Mouse (Mus musculus) cortical plate, adult 2 months (tissue): ENCODE measurements around the gene Mia. TPM values are rescaled to one million over a fixed set of nuclear protein-coding genes. Genes with fewer than 3 reads are reported as not detected.

Experiments used
- H3K27ac ChIP-seq: fragments of 200-500 bp; 2 replicates; pipeline ENCODE4 v1.5.1; 2012; ENCODE audit warnings: low read length, control low read depth, inconsistent platforms; ENCODE audit not compliant: insufficient read depth
- H3K4me1 ChIP-seq: fragments of 200-500 bp; 2 replicates; pipeline ENCODE4 v1.6.1; 2011; ENCODE audit warnings: low read length; ENCODE audit not compliant: control insufficient read depth, insufficient read depth
- H3K4me3 ChIP-seq: fragments of 200-500 bp; 2 replicates; pipeline ENCODE4 v1.5.1; 2011; ENCODE audit warnings: mild to moderate bottlenecking, low read length, control low read depth; ENCODE audit not compliant: insufficient read depth
- CTCF ChIP-seq: fragments of 200-500 bp; IDR thresholded peaks from 2 replicates; pipeline ENCODE4 v1.5.1; 2011; ENCODE audit warnings: mild to moderate bottlenecking, control low read depth, low read length; ENCODE audit not compliant: insufficient read depth; ENCODE audit errors: extremely low read depth
- POLR2A ChIP-seq: fragments of 200-500 bp; IDR thresholded peaks from 2 replicates; pipeline ENCODE4 v1.6.1; 2011; ENCODE audit warnings: mild to moderate bottlenecking, low read length, control low read depth; ENCODE audit not compliant: insufficient read depth; ENCODE audit errors: extremely low read depth
- polyA plus RNA-seq: library from polyadenylated mRNA; depleted of rRNA; stranded (reverse); fragments of >200 nt; gene quantifications from 2 replicates; pipeline ENCODE4 v1.2.3, GENCODE M21; 2012

Mia gene
- polyA plus RNA-seq, 1 experiment, result 7.7 TPM

DNA sequence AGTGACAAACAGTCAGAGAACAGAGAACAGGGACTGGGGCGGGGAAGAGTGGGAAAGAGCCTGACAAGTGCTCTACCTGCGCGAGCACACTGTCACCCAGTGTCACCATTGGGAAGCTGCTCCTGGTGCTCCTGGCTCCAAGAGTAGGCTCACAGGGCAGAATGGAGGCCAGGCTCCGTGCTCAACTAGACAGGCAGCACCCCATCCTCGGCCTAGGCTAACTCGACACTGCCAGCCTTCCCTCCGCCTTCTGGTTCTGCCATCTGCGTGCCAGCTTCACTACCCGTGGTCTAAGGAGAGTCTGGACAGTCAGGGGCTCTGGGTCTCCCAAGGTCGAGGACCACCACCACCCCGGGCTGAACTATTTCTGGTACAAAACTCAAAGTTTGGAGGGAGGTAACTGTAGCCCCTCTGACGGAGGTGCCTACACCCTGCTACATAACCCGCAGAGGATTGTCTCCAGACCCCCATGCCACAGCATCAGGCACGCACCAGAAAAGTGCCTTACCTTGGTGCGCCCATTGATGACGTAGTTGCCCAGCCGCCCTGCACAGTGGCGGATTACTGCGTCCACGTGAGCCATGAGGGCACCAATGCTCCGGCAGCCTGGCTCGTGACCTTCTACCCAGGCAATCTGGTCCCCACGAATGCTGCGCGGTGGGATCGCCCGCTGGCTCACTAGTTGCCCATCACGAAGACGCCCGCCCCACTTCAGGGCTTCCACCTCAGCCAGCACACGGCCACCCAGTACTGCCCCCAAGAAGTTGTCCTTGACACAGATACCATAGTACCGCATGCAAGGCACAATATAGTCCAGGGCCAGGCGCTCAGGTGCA lies 16.6 kb downstream of the Mia start:
- 0 out of 2 replicates have a peak overlapping the region, but pooled peaks have one; percentile 22 for H3K27ac ChIP-seq

DNA sequence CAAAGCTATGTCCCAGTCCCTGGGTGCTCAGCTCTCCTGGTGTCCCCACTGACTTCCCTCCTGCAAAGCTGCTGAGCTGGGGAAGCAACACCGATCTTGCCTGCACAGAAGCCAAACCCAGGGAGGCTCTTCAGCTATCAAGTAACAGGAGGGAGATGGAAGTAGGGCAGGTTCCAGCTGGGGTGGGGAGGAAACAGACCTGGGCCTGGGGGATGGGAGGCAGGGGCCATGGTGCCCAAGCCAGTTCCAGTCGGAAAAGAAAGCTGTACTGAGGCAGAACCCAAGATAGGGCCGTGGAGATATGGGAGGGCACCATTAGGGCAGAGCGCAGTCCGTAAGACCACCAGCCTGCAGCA lies 17.5 kb downstream of the Mia start:
- peaks cover 17% of the 10 kb centered on the region; the same call in 1 of the 2 replicates for H3K4me1 ChIP-seq
- TF ChIP-seq CTCF (no peak), POLR2A (no peak)
- H3K27ac ChIP-seq, result no peak overlapping the region
- peak overlapping the region; percentile 97; the same call in 1 of the 2 replicates for H3K4me3 ChIP-seq

More for the DNA sequence above, 16.6 kb downstream of the Mia start:
- H3K4me1 ChIP-seq, result peaks cover 17% of the 10 kb centered on the region; the same call in 1 of the 2 replicates
- peak overlapping the region; percentile 97 for H3K4me3 ChIP-seq
- TF ChIP-seq POLR2A (no peak), CTCF (no peak)

DNA sequence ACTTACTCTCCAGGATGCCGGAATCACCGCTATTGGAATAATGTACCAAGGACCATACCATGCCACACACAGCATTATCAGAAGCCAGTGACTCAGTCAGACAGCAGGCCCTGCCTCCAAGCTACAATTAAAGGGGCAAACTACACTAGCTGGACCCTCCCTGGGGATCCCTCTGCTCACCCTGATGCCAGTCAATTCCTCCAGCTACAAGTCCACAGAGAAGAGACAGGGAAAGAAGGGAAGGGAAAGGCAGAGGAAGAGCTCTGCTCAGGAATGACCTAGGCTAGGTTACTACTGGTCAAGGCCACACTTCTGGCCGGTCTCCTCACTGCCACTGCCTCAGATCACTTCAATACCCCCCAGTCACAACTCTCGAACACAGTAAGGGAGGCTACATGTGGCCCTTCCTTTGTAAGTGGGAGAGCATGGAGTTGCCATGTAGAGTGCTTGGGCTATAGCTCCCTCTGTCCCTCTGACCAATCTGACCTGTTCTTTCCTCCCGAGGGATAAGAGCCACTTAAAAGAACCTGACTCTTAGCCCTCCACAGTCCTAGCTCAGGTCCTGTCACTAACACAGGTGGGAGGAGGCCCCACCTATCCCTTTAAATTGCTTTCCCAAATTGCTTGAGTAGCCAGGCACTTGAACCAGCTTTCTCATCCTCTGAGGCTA lies 18.0 kb downstream of the Mia start:
- no peak overlapping the region for H3K27ac ChIP-seq
- H3K4me3 ChIP-seq, result peak overlapping the region; percentile 97; the same call in 1 of the 2 replicates
- H3K4me1 ChIP-seq, result peaks cover 17% of the 10 kb centered on the region; the same call in 1 of the 2 replicates
- TF ChIP-seq POLR2A (no peak), CTCF (no peak)

DNA sequence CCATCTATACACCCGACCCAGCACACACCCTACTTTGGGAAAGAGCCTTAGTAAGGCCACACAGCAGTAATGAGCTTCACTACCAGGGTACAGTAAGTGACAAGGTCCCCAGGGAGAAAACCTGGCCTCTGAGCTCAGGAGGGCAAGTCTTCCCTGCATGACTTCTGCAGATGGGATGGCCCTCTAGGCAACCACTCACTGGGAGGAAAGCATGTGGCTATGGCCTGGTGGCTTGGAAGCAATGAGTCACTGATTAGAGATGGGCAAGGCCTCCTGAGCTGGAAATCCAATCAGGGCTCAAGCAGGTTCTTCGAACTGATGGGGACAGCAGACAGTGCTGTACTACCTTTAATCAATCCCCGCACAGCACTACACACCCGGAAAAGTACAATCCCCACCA lies 19.2 kb downstream of the Mia start:
- TF ChIP-seq CTCF, result no peak
- no peak for TF ChIP-seq POLR2A
- Histone ChIP-seq H3K27ac (no peak overlapping the region), H3K4me3 (no peak overlapping the region), H3K4me1 (peaks cover 14% of the 10 kb centered on the region; the same call in 1 of the 2 replicates)

DNA sequence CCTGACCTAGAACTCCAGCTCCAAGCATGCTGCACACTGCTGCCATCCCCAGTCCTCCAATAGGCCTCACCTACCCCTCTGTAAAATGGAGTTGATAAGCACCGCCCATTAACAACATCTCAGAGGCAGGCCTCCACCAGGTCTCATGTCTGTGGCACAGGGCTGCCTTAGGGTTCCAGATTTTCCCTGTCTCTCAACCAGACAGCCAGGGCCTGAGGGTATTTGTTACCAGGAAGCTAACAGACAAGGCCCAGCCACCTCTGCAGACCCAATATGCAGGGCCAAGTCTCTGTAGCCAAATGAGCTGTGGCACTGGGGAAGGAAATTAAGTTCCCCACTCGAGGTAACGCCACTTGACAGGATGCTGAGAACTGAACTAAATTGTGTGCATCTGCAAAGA lies 20.0 kb downstream of the Mia start:
- Histone ChIP-seq H3K27ac (no peak overlapping the region), H3K4me1 (peaks cover 14% of the 10 kb centered on the region; the same call in 1 of the 2 replicates)
- TF ChIP-seq CTCF (no peak), POLR2A (no peak)

DNA sequence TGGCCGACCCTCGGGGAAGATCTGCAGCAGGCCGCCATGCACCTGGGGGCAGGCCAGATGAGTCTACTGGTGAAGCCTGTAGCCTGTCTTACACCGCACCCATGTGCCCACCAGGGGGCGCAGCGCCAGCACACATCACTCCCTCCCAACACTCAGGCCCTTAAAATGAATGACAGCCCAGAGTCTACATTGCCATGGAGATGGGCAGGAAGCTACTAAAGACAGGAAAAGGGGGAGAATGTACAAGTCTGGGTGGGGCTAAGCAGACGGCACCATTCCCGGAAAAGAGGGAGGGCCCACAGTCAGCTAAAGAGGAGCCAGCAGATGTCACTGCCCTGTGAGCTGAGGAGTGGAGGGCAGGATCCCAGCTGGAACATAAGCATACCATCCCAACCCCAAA lies 21.1 kb downstream of the Mia start:
- Histone ChIP-seq H3K4me3 (no peak overlapping the region), H3K27ac (no peak overlapping the region), H3K4me1 (peaks cover 16% of the 10 kb centered on the region; the same call in 1 of the 2 replicates)
- TF ChIP-seq CTCF (peak; percentile 78), POLR2A (no peak)

More for the DNA sequence above, 20.0 kb downstream of the Mia start:
- H3K4me3 ChIP-seq, result no peak overlapping the region

DNA sequence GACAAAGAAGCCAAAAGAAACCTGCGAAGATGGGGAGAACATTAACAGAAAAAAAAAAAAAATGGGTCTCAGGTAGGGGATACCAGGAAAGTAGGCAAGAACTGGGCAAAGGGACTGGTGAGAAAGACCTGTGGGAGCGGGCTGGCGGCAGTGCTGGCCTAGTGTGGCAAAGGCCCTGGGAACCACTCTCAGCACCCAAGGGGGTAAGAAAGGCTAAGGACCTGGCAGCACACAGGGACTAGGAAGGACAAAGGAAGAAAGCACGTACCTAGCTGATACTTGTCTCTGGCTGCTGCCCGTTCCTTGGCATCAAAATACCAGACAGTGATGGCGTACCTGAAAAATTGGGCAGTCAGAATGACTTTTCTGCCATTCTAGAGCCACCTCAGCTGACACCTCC lies 21.7 kb downstream of the Mia start:
- peaks cover 14% of the 10 kb centered on the region; the same call in 1 of the 2 replicates for H3K4me1 ChIP-seq
- TF ChIP-seq POLR2A (no peak), CTCF (no peak)
- H3K4me3 ChIP-seq, result no peak overlapping the region
- H3K27ac ChIP-seq, result no peak overlapping the region

DNA sequence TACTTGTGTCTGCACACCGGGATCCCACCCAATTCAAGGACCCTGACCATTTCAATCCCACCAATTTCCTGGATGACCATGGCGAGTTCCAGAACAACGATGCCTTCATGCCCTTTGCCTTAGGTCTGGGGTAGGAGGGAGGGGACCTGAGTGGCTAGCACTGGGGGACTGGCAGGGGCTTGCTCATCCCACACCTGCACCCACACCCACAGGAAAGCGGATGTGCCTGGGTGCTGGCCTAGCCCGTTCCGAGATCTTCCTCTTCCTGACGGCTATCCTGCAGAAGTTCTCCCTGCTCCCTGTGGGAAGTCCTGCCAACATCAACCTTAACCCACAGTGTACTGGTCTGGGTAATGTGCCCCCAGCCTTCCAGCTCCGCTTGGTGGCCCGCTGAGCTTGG lies 22.8 kb downstream of the Mia start:
- Histone ChIP-seq H3K4me1 (peaks cover 12% of the 10 kb centered on the region; the same call in 1 of the 2 replicates), H3K27ac (no peak overlapping the region), H3K4me3 (no peak overlapping the region)
- TF ChIP-seq POLR2A (no peak), CTCF (no peak)

DNA sequence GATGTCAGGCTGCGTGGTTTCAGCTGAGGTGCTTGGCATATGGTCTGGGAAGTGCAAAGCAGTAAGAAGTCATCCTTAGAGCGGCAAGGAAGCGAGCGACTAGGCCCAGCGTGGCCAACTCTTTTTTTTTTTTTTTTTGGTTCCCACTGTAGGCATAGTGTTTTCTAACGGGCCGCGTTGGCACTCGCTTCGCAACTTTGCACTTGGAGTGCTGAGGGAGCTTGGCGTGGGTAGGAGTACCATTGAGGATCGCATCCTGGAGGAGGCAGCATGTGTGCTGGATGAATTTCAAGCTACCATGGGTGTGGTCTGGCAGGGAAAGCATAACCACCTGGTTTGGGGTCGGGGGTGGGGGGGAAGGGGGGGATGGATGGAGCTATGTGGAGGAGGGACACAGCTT lies 25.0 kb downstream of the Mia start:
- Histone ChIP-seq H3K27ac (no peak overlapping the region), H3K4me1 (peaks cover 7% of the 10 kb centered on the region; the same call in 1 of the 2 replicates)
- TF ChIP-seq POLR2A (no peak), CTCF (no peak)

DNA sequence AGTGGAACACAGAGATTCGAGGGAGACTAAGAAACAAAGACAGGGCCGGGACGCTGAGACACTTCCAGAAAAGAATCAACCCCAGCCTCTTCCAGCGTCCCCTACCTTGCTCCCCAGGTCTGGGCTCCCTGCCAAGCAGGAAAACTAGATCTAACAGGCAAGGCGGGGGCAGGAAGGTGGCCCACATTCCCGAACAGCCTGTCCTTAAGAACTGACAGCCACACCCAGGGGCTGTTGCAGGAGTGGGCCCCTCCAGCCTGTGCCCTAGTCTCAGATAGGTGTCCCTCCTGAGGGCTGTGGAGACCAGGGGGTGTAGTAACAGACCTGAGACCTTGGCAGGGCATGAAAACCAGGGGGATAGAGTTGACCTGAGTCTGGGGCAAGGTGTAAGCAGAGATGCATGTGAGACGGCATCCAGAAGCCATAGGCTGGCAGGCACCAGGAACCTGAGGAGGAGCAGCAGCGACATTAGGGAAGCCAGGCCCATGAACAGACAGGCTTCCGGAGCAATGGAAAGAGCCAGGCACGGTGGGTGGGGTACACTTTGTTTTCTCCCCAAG lies 27.7 kb downstream of the Mia start, which contains the start of gene Cyp2t4:
Gene Cyp2t4, plus strand, starts transcription at position 510 of the 560 bp plus-strand sequence.
- TF ChIP-seq POLR2A (no peak), CTCF (no peak)
- Histone ChIP-seq H3K27ac (0 out of 2 replicates have a peak within 1 kb of the TSS, but pooled peaks have one; percentile 15), H3K4me1 (0 out of 2 replicates have a peak, but pooled peaks cover 2% of the 10 kb centered on the region), H3K4me3 (no peak within 1 kb of the TSS)

More for the DNA sequence above, 25.0 kb downstream of the Mia start:
- H3K4me3 ChIP-seq, result no peak overlapping the region
